Mouse (Mus musculus) MEL (cell line): Measurements from ENCODE around the gene Gfpt2. TPM values are rescaled to one million over a fixed set of nuclear protein-coding genes. Genes with fewer than 3 reads are reported as not detected.

Source experiments
- DNase-seq: peaks from one replicate; pipeline ENCODE4 v3.0.0; 2011; ENCODE audit warnings: low read depth, low spot score
- H3K27ac ChIP-seq: 2 replicates; pipeline ENCODE4 v1.5.1; 2012; ENCODE audit warnings: low read depth, mild to moderate bottlenecking, control low read depth, low read length, moderate library complexity; ENCODE audit not compliant: control insufficient read depth
- H3K27me3 ChIP-seq, 2 experiments: fragments of 150-350 bp in 1 of 2; sonication (generic) in 1 of 2; 2 replicates each; pipeline ENCODE4 v1.6.1; 2012; ENCODE audit warnings: low read length in 2 of 2, mild to moderate bottlenecking in 2 of 2, improper control_type of control experiment in 1 of 2, moderate library complexity in 1 of 2; ENCODE audit not compliant: insufficient read depth in 2 of 2, control insufficient read depth in 1 of 2
- H3K36me3 ChIP-seq, 2 experiments: 2 replicates each; pipeline ENCODE4 v1.6.1; 2012 to 2014; ENCODE audit warnings: low read length in 2 of 2, improper control_type of control experiment in 1 of 2, inconsistent platforms in 1 of 2, mild to moderate bottlenecking in 1 of 2; ENCODE audit not compliant: insufficient read depth in 2 of 2, control insufficient read depth in 1 of 2
- H3K4me1 ChIP-seq, 2 experiments: fragments of 150-350 bp in 1 of 2; sonication (generic) in 1 of 2; 2 replicates each; pipeline ENCODE4 v1.6.1; 2012; ENCODE audit warnings: low read length in 2 of 2, improper control_type of control experiment in 1 of 2, mild to moderate bottlenecking in 1 of 2; ENCODE audit not compliant: insufficient read depth in 2 of 2, control insufficient read depth in 1 of 2
- H3K4me3 ChIP-seq, 2 experiments: fragments of 150-350 bp in 1 of 2; sonication (generic) in 1 of 2; 2 replicates each; pipeline ENCODE4 v1.5.1; 2012; ENCODE audit warnings: low read depth in 2 of 2, low read length in 2 of 2, mild to moderate bottlenecking in 2 of 2, moderate library complexity in 2 of 2, control low read depth in 1 of 2, improper control_type of control experiment in 1 of 2; ENCODE audit not compliant: control insufficient read depth in 1 of 2, insufficient read depth in 1 of 2
- H3K79me2 ChIP-seq: 2 replicates; pipeline ENCODE4 v1.6.1; 2012; ENCODE audit warnings: mild to moderate bottlenecking, low read length, moderate library complexity; ENCODE audit not compliant: control insufficient read depth, poor library complexity, insufficient read depth
- H3K9ac ChIP-seq: 2 replicates; pipeline ENCODE4 v1.6.1; 2012; ENCODE audit warnings: low read depth, mild to moderate bottlenecking, control low read depth, low read length, moderate library complexity; ENCODE audit not compliant: control insufficient read depth, poor library complexity, severe bottlenecking
- H3K9me3 ChIP-seq: fragments of 150-350 bp; sonication (generic); replicated peaks from 2 replicates; pipeline ENCODE4 v1.6.1; 2012; ENCODE audit warnings: mild to moderate bottlenecking, low read length, improper control_type of control experiment, moderate library complexity; ENCODE audit not compliant: insufficient read depth
- EP300 ChIP-seq, 2 experiments: IDR thresholded peaks; 2 replicates each; pipeline ENCODE4 v1.6.1; 2011; ENCODE audit warnings: improper control_type of control experiment in 2 of 2, low read length in 2 of 2, low read depth in 1 of 2, mild to moderate bottlenecking in 1 of 2
- ETS1 ChIP-seq: IDR thresholded peaks from 2 replicates; pipeline ENCODE4 v1.6.1; 2012; ENCODE audit warnings: low read depth, mild to moderate bottlenecking, inconsistent platforms, low read length, improper control_type of control experiment, moderate library complexity
- GABPA ChIP-seq: IDR thresholded peaks from 2 replicates; pipeline ENCODE4 v1.6.1; 2012; ENCODE audit warnings: low read depth, mild to moderate bottlenecking, inconsistent platforms, low read length, improper control_type of control experiment, moderate library complexity
- GATA1 ChIP-seq: IDR thresholded peaks from 2 replicates; pipeline ENCODE4 v1.6.1; 2011; ENCODE audit warnings: low read depth, low read length, improper control_type of control experiment
- HCFC1 ChIP-seq: IDR thresholded peaks from 2 replicates; pipeline ENCODE4 v1.6.1; 2012; ENCODE audit warnings: low read depth, mild to moderate bottlenecking, inconsistent platforms, low read length, improper control_type of control experiment, moderate library complexity
- KAT2A ChIP-seq: conservative IDR thresholded peaks from 2 replicates; pipeline ENCODE4 v1.6.1; 2012; ENCODE audit warnings: low read depth, low read length, improper control_type of control experiment, inconsistent platforms
- MAFK ChIP-seq: IDR thresholded peaks from 2 replicates; pipeline ENCODE4 v1.6.1; 2011; ENCODE audit warnings: low read depth, mild to moderate bottlenecking, low read length, improper control_type of control experiment, borderline replicate concordance
- MAX ChIP-seq: IDR thresholded peaks from 2 replicates; pipeline ENCODE4 v1.6.1; 2011; ENCODE audit warnings: low read length, improper control_type of control experiment
- MAZ ChIP-seq: IDR thresholded peaks from 2 replicates; pipeline ENCODE4 v1.6.1; 2012; ENCODE audit warnings: low read depth, mild to moderate bottlenecking, inconsistent platforms, low read length, improper control_type of control experiment
- MYB ChIP-seq: IDR thresholded peaks from 2 replicates; pipeline ENCODE4 v1.6.1; 2011; ENCODE audit warnings: mild to moderate bottlenecking, low read depth, low read length, improper control_type of control experiment
- MYC ChIP-seq: IDR thresholded peaks from 2 replicates; pipeline ENCODE4 v1.6.1; 2011; ENCODE audit warnings: low read depth, mild to moderate bottlenecking, low read length, improper control_type of control experiment, moderate library complexity
- POLR2A ChIP-seq, 2 experiments: IDR thresholded peaks; 2 replicates each; pipeline ENCODE4 v1.6.1; 2011 to 2012; ENCODE audit warnings: low read length in 2 of 2, mild to moderate bottlenecking in 2 of 2, control low read depth in 1 of 2, improper control_type of control experiment in 1 of 2, low read depth in 1 of 2, moderate library complexity in 1 of 2; ENCODE audit not compliant: control insufficient read depth in 1 of 2, insufficient read depth in 1 of 2, poor library complexity in 1 of 2
- POLR2AphosphoS2 ChIP-seq: IDR thresholded peaks from 2 replicates; pipeline ENCODE4 v1.6.1; 2011; ENCODE audit warnings: low read length, improper control_type of control experiment
- SMC3 ChIP-seq: IDR thresholded peaks from 2 replicates; pipeline ENCODE4 v1.6.1; 2011; ENCODE audit warnings: low read depth, low read length, improper control_type of control experiment
- TAL1 ChIP-seq: IDR thresholded peaks from 2 replicates; pipeline ENCODE4 v1.6.1; 2012; ENCODE audit warnings: mild to moderate bottlenecking, inconsistent platforms, low read length, moderate library complexity, mixed read lengths
- TBP ChIP-seq: IDR thresholded peaks from 2 replicates; pipeline ENCODE4 v1.8.0; 2011; ENCODE audit warnings: low read depth, low read length, improper control_type of control experiment
- UBTF ChIP-seq: IDR thresholded peaks from 2 replicates; pipeline ENCODE4 v1.6.1; 2012; ENCODE audit warnings: low read depth, mild to moderate bottlenecking, inconsistent platforms, low read length, improper control_type of control experiment, moderate library complexity, borderline replicate concordance; ENCODE audit not compliant: insufficient read depth
- USF1 ChIP-seq: IDR thresholded peaks from 2 replicates; pipeline ENCODE4 v1.6.1; 2014; ENCODE audit warnings: low read depth, mild to moderate bottlenecking, inconsistent platforms, low read length, improper control_type of control experiment, moderate library complexity
- ZC3H11A ChIP-seq: IDR thresholded peaks from 2 replicates; pipeline ENCODE4 v1.6.1; 2012; ENCODE audit warnings: low read depth, mild to moderate bottlenecking, inconsistent platforms, low read length, improper control_type of control experiment
- ZKSCAN1 ChIP-seq: IDR thresholded peaks from 2 replicates; pipeline ENCODE4 v1.6.1; 2012; ENCODE audit warnings: low read depth, mild to moderate bottlenecking, inconsistent platforms, low read length, improper control_type of control experiment, moderate library complexity
- polyA plus RNA-seq, 2 experiments: library from polyadenylated mRNA; stranded (reverse) in 1 of 2; unstranded in 1 of 2; fragments of >175 nt in 1 of 2; fragments of >200 nt in 1 of 2; gene quantifications; 2 replicates each; pipeline versions ENCODE4 v1.2.1 to v1.2.4; 2012; ENCODE audit warnings: low replicate concordance in 2 of 2, low read depth in 1 of 2; ENCODE audit not compliant: insufficient read length in 2 of 2, insufficient read depth in 1 of 2, missing spikeins in 1 of 2
- total RNA-seq: library from RNA; depleted of rRNA; stranded (reverse); fragments of 300-350 nt; gene quantifications from 2 replicates; pipeline ENCODE4 v1.2.3, GENCODE M21; 2012

The Gfpt2 gene
- total and polyA plus RNA-seq, 3 experiments: 4.0 to 8.0 TPM; not detected in 1

- H3K9me3 ChIP-seq: no peaks in the 10 kb centered on the region
- H3K9ac ChIP-seq: no peak overlapping the region
- H3K4me1 ChIP-seq: no peaks in the 10 kb centered on the region
- no peaks in the 10 kb centered on the region for H3K79me2 ChIP-seq
- no peak overlapping the region for H3K4me3 ChIP-seq
- H3K27me3 ChIP-seq: no peaks in the 10 kb centered on the region
- no peak for DNase-seq
- TF ChIP-seq POLR2A (IDR thresholded peaks at IDR 0.05; ENCODE audit: control insufficient read depth in 1 of 2, insufficient read depth in 1 of 2, low read depth in 1 of 2, low read length in 2 of 2, poor library complexity in 1 of 2) (no peak), HCFC1 (no peak), MAZ (no peak), GATA1 (no peak), EP300 (IDR thresholded peaks at IDR 0.05; ENCODE audit: low read depth in 1 of 2, low read length in 2 of 2) (no peak), GABPA (no peak), TBP (no peak), POLR2AphosphoS2 (no peak), MAX (no peak), ZC3H11A (no peak)
- H3K36me3 ChIP-seq: peaks cover 0 to 5% of the 10 kb centered on the region in 2 experiments; a peak in 1 of 4 replicates
- no peak overlapping the region for H3K27ac ChIP-seq
Observed at GRCm38 (mm10) chr11:49832962-49833361, 39.0 kb downstream of the Gfpt2 start.

- Histone ChIP-seq H3K27me3 (no peaks in the 10 kb centered on the region), H3K36me3 (peaks cover 0 to 5% of the 10 kb centered on the region in 2 experiments; a peak in 1 of 4 replicates), H3K9me3 (no peaks in the 10 kb centered on the region), H3K79me2 (no peaks in the 10 kb centered on the region), H3K27ac (no peak overlapping the region), H3K9ac (no peak overlapping the region), H3K4me1 (no peaks in the 10 kb centered on the region), H3K4me3 (no peak overlapping the region)
- TF ChIP-seq KAT2A (no peak), GATA1 (no peak), UBTF (no peak), MAX (no peak), MYC (no peak), ZKSCAN1 (no peak), TAL1 (no peak), SMC3 (no peak), MAFK (no peak), ETS1 (no peak), MYB (no peak), USF1 (no peak), POLR2AphosphoS2 (no peak)
- no peak for DNase-seq
Observed at GRCm38 (mm10) chr11:49834248-49834647, 40.3 kb downstream of the Gfpt2 start.
